28 mouse cellular contexts compared by ENCODE assay signal in the genomic region with DNA sequence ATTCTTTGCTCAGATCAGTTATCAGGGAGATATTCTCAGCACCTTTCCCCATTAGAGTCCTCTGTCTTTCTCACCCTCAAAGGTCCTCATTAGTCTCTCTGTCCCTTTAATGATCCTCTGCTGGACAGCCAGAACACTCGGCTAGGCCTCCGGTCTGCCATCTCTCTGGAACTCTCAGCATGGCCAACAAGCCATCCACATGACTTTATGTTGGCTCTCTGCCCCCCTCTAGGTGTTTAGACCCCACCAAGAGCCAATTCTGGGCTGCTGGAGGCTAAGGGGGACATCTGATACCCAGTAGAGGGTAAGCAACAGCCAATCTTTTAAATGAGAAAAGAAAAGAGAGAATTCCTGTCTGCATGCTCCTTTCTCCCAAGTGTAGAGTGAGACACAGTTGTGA.
A peak's percentile ranks its signal among the peaks of the same experiment; 100 is the strongest.
DNase-seq lines count a peak whose midpoint lies in the region; ATAC-seq and TF ChIP-seq lines count a peak whose summit lies in the region.
"Had no signal": no experiment of that assay in that cellular context is flagged by ENCODE, and none has a peak within 500 bp of the region (broad histone marks: within the 10 kb centered on the region; RNA-seq: fewer than 3 reads in every experiment).

No protein-coding gene starts in this region.

- no peak overlapping the region for H3K4me3 ChIP-seq in forebrain, embryonic 10.5 days
- no peak overlapping the region for H3K4me3 ChIP-seq in forebrain, embryonic 12.5 days (replicated peaks)
- H3K4me3 ChIP-seq in heart, embryonic 13.5 days: no peak overlapping the region
- H3K4me3 ChIP-seq in heart, postnatal 0 days (ENCODE audit: low read depth, low read length): no peak overlapping the region
- no peak overlapping the region for H3K4me3 ChIP-seq in kidney, adult 2 months (ENCODE audit: insufficient read depth, low read depth, low read length)
- H3K4me3 ChIP-seq: embryonic facial prominence, embryonic 12.5 days; layer of hippocampus, adult 2 months; limb, embryonic 12.5 days; liver, embryonic 15.5 days; midbrain, embryonic 10.5 days; myocyte; neural tube, embryonic 12.5 days had no signal

- H3K9ac ChIP-seq in forebrain, embryonic 12.5 days: no peak overlapping the region
- H3K9ac ChIP-seq in heart, embryonic 13.5 days: no peak overlapping the region
- H3K9ac ChIP-seq in heart, postnatal 0 days (replicated peaks; ENCODE audit: low read depth, low read length): no peak overlapping the region
- H3K9ac ChIP-seq: embryonic facial prominence, embryonic 12.5 days; forebrain, postnatal 0 days; limb, embryonic 12.5 days; liver, embryonic 15.5 days; lung, embryonic 14.5 days; neural tube, embryonic 12.5 days had no signal

- TF ChIP-seq EP300 in heart, postnatal 0 days (IDR thresholded peaks at IDR 0.05; ENCODE audit: low read depth): no peak

- no peaks in the 10 kb centered on the region for H3K36me3 ChIP-seq in forebrain, embryonic 10.5 days (replicated peaks)
- H3K36me3 ChIP-seq in forebrain, embryonic 12.5 days (replicated peaks): no peaks in the 10 kb centered on the region
- H3K36me3 ChIP-seq in heart, embryonic 13.5 days: no peaks in the 10 kb centered on the region
- H3K36me3 ChIP-seq in heart, postnatal 0 days (replicated peaks; ENCODE audit: control insufficient read depth, insufficient read depth, low read length): no peaks in the 10 kb centered on the region
- H3K36me3 ChIP-seq in kidney, adult 2 months (ENCODE audit: control insufficient read depth, insufficient read depth, low read length): no peaks in the 10 kb centered on the region
- H3K36me3 ChIP-seq: embryonic facial prominence, embryonic 12.5 days; limb, embryonic 12.5 days; liver, embryonic 15.5 days; midbrain, embryonic 10.5 days; neural tube, embryonic 12.5 days had no signal

- intact Hi-C loops in left cerebral cortex, postnatal 4 days (cut with DNase I): no loop called here
- intact Hi-C loops in left cerebral cortex, postnatal 10 days (cut with DNase I): no loop called here

- no peaks in the 10 kb centered on the region; the same call in 1 of the 2 replicates for H3K27me3 ChIP-seq in forebrain, embryonic 10.5 days (ENCODE audit: poor library complexity, severe bottlenecking)
- H3K27me3 ChIP-seq in forebrain, embryonic 12.5 days: no peaks in the 10 kb centered on the region
- H3K27me3 ChIP-seq in heart, embryonic 13.5 days (replicated peaks): no peaks in the 10 kb centered on the region
- no peaks in the 10 kb centered on the region for H3K27me3 ChIP-seq in heart, postnatal 0 days (ENCODE audit: control insufficient read depth, insufficient read depth, low read length)
- no peaks in the 10 kb centered on the region for H3K27me3 ChIP-seq in kidney, adult 2 months (replicated peaks; ENCODE audit: control insufficient read depth, insufficient read depth, low read length)
- H3K27me3 ChIP-seq: embryonic facial prominence, embryonic 12.5 days; limb, embryonic 12.5 days; liver, embryonic 15.5 days; neural tube, embryonic 12.5 days had no signal

- 78% methylated on average over 2 of the region's 2 CpGs for WGBS in forebrain, embryonic 10.5 days
- WGBS in forebrain, embryonic 12.5 days: 62% methylated on average over 2 of the region's 2 CpGs
- WGBS in heart, embryonic 13.5 days: 38% methylated on average over 2 of the region's 2 CpGs
- WGBS in heart, postnatal 0 days: 35% methylated on average over 2 of the region's 2 CpGs
- 70% methylated on average over 2 of the region's 2 CpGs for WGBS in kidney, adult 2 months

- H3K27ac ChIP-seq in forebrain, embryonic 10.5 days: 0 out of 2 replicates have a peak overlapping the region, but pooled peaks have one; percentile 62
- H3K27ac ChIP-seq in forebrain, embryonic 12.5 days: no peak overlapping the region
- H3K27ac ChIP-seq in heart, embryonic 13.5 days (replicated peaks): peak overlapping the region; percentile 24; the same call in 1 of the 2 replicates
- peak overlapping the region; percentile 44; the same call in 1 of the 2 replicates for H3K27ac ChIP-seq in heart, postnatal 0 days (ENCODE audit: low read depth)
- H3K27ac ChIP-seq in kidney, adult 2 months (ENCODE audit: insufficient read depth, low read depth, low read length): no peak overlapping the region
- H3K27ac ChIP-seq: embryonic facial prominence, embryonic 12.5 days; layer of hippocampus, adult 2 months; limb, embryonic 12.5 days; liver, embryonic 15.5 days; midbrain, embryonic 10.5 days; neural tube, embryonic 12.5 days had no signal

- H3K9me3 ChIP-seq in forebrain, embryonic 10.5 days: no peaks in the 10 kb centered on the region
- H3K9me3 ChIP-seq in forebrain, embryonic 12.5 days: no peaks in the 10 kb centered on the region
- no peaks in the 10 kb centered on the region for H3K9me3 ChIP-seq in heart, embryonic 13.5 days
- H3K9me3 ChIP-seq in heart, postnatal 0 days (replicated peaks; ENCODE audit: control insufficient read depth, low read length): no peaks in the 10 kb centered on the region
- H3K9me3 ChIP-seq: embryonic facial prominence, embryonic 12.5 days; limb, embryonic 12.5 days; liver, embryonic 15.5 days; midbrain, embryonic 10.5 days; neural tube, embryonic 12.5 days had no signal

- DNase-seq in forebrain, embryonic 10.5 days (ENCODE audit: extremely low spot score, low spot score): no peak
- DNase-seq in left cerebral cortex, postnatal 4 days: peak; percentile 29
- DNase-seq in left cerebral cortex, postnatal 10 days (ENCODE audit: extremely low spot score in 1 of 2, low spot score in 2 of 2): no peak
- no peak for DNase-seq in heart, postnatal 0 days (ENCODE audit: low spot score)
- DNase-seq in layer of hippocampus, postnatal 10 days (ENCODE audit: low spot score in 2 of 2): no peak
- no peak for DNase-seq in kidney, adult 2 months
- DNase-seq: adrenal gland, postnatal 25 days; cerebellum, adult 11-12 months; cerebellum, adult 9-11 months; forebrain, postnatal 0 days; gastrocnemius, postnatal 10 days; kidney, adult 18-20 months; kidney, postnatal 36 days; lung, embryonic 14.5 days; lung, postnatal 14 days; right cerebral cortex, adult 18-20 months; right cerebral cortex, postnatal 4 days had no signal

- peaks cover 60% of the 10 kb centered on the region for H3K4me1 ChIP-seq in forebrain, embryonic 10.5 days
- peaks cover 33% of the 10 kb centered on the region for H3K4me1 ChIP-seq in forebrain, embryonic 12.5 days
- peaks cover 58% of the 10 kb centered on the region for H3K4me1 ChIP-seq in heart, embryonic 13.5 days
- peaks cover 23% of the 10 kb centered on the region for H3K4me1 ChIP-seq in heart, postnatal 0 days (ENCODE audit: control insufficient read depth, insufficient read depth)
- no peaks in the 10 kb centered on the region for H3K4me1 ChIP-seq in kidney, adult 2 months (ENCODE audit: control insufficient read depth, insufficient read depth, low read length)

- TF ChIP-seq CTCF in heart, postnatal 0 days (IDR thresholded peaks at IDR 0.05; ENCODE audit: low read depth): no peak
- TF ChIP-seq CTCF in kidney, adult 2 months (conservative IDR thresholded peaks at IDR 0.05; ENCODE audit: insufficient read depth, insufficient read length, low read depth, low read length): no peak

- no peak overlapping the region for H3K4me2 ChIP-seq in forebrain, embryonic 12.5 days
- no peak overlapping the region for H3K4me2 ChIP-seq in heart, embryonic 13.5 days
- H3K4me2 ChIP-seq in heart, postnatal 0 days (ENCODE audit: low read depth, low read length): no peak overlapping the region
- H3K4me2 ChIP-seq: embryonic facial prominence, embryonic 12.5 days; limb, embryonic 12.5 days; liver, embryonic 15.5 days; lung, embryonic 14.5 days; neural tube, embryonic 12.5 days had no signal

- ATAC-seq in forebrain, embryonic 12.5 days (ENCODE audit: low FRiP score): no peak
- no peak for ATAC-seq in heart, embryonic 13.5 days (ENCODE audit: extremely low read depth, insufficient number of reproducible peaks, low FRiP score, low TSS enrichment)
- ATAC-seq in heart, postnatal 0 days (ENCODE audit: insufficient read depth, low read depth): no peak
- ATAC-seq: CD4-positive, CD25-positive, alpha-beta regulatory T cell, adult 4 months; forebrain, postnatal 0 days; hindbrain, embryonic 16.5 days had no signal

- no peak for TF ChIP-seq POLR2A in kidney, adult 2 months (IDR thresholded peaks at IDR 0.05; ENCODE audit: low read depth, low read length)

Comparison
In these comparisons a context has a peak if more than half of its experiments do, and no peak if none do; other contexts are left out.
1. H3K27ac ChIP-seq: peak in forebrain, embryonic 10.5 days (single experiment), heart, embryonic 13.5 days (single experiment) and heart, postnatal 0 days (single experiment); none in forebrain, embryonic 12.5 days (single experiment) and kidney, adult 2 months (single experiment).